Mouse (Mus musculus) heart, adult 8-10 months (tissue): Measurements from ENCODE around the gene Ccdc9. TPM values are rescaled to one million over a fixed set of nuclear protein-coding genes. Genes with fewer than 3 reads are reported as not detected.

Source experiments
- total RNA-seq, 4 experiments: library from RNA; stranded (reverse); gene quantifications; 2 replicates each; pipeline ENCODE4 v1.2.4; 2022

The Ccdc9 gene
- total RNA-seq, 4 experiments from 2014 or later: 33.2 to 48.1 (median 38.1) TPM

Other genes with a start within 250 kb of the Ccdc9 start
- gene Bicra, start 238.9 kb downstream of the Ccdc9 start, total RNA-seq: 1 to 10 TPM; 5.7 to 8.6 (median 7.7) TPM
- not detected for gene Zfp541, start 225.0 kb downstream of the Ccdc9 start, total RNA-seq
- 100 to 1,000 TPM in 1 of 4 experiments, 10 to 100 TPM in 3; 76.5 to 101 (median 84.9) TPM for gene Napa, start 188.3 kb downstream of the Ccdc9 start, total RNA-seq
- 10 to 100 TPM; 20.1 to 25.7 (median 23.5) TPM for gene Kptn, start 166.9 kb downstream of the Ccdc9 start, total RNA-seq
- under 1 TPM; 0.66 to 0.84 (median 0.70) TPM for gene Slc8a2, start 157.0 kb downstream of the Ccdc9 start, total RNA-seq
- gene Meis3, start 111.7 kb downstream of the Ccdc9 start, total RNA-seq: 1 to 10 TPM; 4.7 to 6.1 (median 5.2) TPM
- gene Dhx34, start 64.8 kb downstream of the Ccdc9 start, total RNA-seq: 1 to 10 TPM; 6.6 to 9.5 (median 8.0) TPM
- gene C5ar2, start 42.6 kb downstream of the Ccdc9 start, total RNA-seq: 1 to 10 TPM; 1.0 to 1.4 (median 1.2) TPM
- 1 to 10 TPM; 4.1 to 5.5 (median 5.1) TPM for gene C5ar1, start 27.3 kb downstream of the Ccdc9 start, total RNA-seq
- 10 to 100 TPM; 12.3 to 18.1 (median 14.4) TPM for gene Inafm1, start 13.2 kb downstream of the Ccdc9 start, total RNA-seq
- gene Bbc3, start 21.6 kb upstream of the Ccdc9 start, total RNA-seq: 1 to 10 TPM; 2.8 to 5.1 (median 4.4) TPM
- gene Sae1, start 101.0 kb upstream of the Ccdc9 start, total RNA-seq: 10 to 100 TPM; 31.6 to 38.8 (median 36.1) TPM
- 10 to 100 TPM; 22.6 to 32.9 (median 28.8) TPM for gene Zc3h4, start 114.1 kb upstream of the Ccdc9 start, total RNA-seq
- gene Tmem160, start 166.0 kb upstream of the Ccdc9 start, total RNA-seq: 10 to 100 TPM; 79.6 to 97.6 (median 89.8) TPM
- not detected for gene Npas1, start 190.9 kb upstream of the Ccdc9 start, total RNA-seq